Mouse (Mus musculus): ENCODE results near the gene Acvr1b. TPM values are rescaled to one million over a fixed set of nuclear protein-coding genes. Genes with fewer than 3 reads are reported as not detected.

The Acvr1b gene
- total and polyA plus RNA-seq, 3 experiments: 2.7 to 4.8 (median 2.9) TPM

DNA sequence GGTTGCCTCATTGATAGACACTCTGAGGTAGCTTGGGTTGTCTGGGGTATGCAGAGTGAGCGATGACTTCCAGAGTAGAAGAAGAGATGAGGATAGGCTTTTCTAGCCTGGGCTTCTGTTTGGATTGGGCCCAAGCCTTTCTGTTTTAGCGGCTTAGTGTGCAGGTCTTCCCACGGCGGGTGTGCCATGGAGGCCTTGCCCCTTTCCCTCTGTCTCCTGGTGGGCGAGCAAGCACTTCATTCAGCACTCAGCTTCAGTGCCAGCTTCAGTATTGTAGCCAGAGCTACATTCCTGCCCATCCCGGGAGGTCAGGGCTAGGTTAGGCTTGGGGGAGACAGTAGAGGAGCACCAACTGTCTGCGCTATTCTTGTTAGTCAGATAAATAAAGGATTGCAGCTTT lies 18.8 kb downstream of the Acvr1b start:
- Histone ChIP-seq H3K27me3 (replicated peaks) (no peaks in the 10 kb centered on the region), H3K4me3 (replicated peaks in 1 of 3; ENCODE audit: low read depth in 2 of 3, low read length in 2 of 3, poor library complexity in 1 of 3) (no peak overlapping the region), H3K9me3 (replicated peaks; ENCODE audit: low read length) (peaks cover 3% of the 10 kb centered on the region), H3K36me3 (replicated peaks in 1 of 2; ENCODE audit: control insufficient read depth in 1 of 2, insufficient read depth in 1 of 2, low read length in 1 of 2) (peaks cover 18 to 26% of the 10 kb centered on the region in 2 experiments), H3K79me2 (replicated peaks; ENCODE audit: control insufficient read depth, extremely low read depth, insufficient read depth, poor library complexity, severe bottlenecking) (no peaks in the 10 kb centered on the region), H3K9ac (ENCODE audit: insufficient read depth, low read depth) (no peak overlapping the region), H3K4me1 (ENCODE audit: control insufficient read depth in 1 of 2, insufficient read depth in 2 of 2) (peaks cover 42 to 61% of the 10 kb centered on the region in 2 experiments), H3K27ac (ENCODE audit: insufficient read depth, low read depth) (no peak overlapping the region), H3K4me2 (ENCODE audit: insufficient read depth, low read depth, poor library complexity, severe bottlenecking) (no peak overlapping the region)
- in situ Hi-C loops (cut with MboI; ENCODE audit: low pct_ligation_motif_present, low pct_unique_long_range_greater_than_20kb, low sequenced_read_pairs): no loop called here
- dilution Hi-C loops (cut with MboI; ENCODE audit: extremely low pct_ligation_motif_present, extremely low pct_unique_long_range_greater_than_20kb, low sequenced_read_pairs): no loop called here
- no peak for DNase-seq (ENCODE audit: extremely low read depth)
- TF ChIP-seq UBTF (IDR thresholded peaks at IDR 0.05; ENCODE audit: low read depth, low read length) (no peak), ZC3H11A (IDR thresholded peaks at IDR 0.05; ENCODE audit: low read depth, low read length) (no peak), TBP (conservative IDR thresholded peaks at IDR 0.05; ENCODE audit: low read depth, low read length) (no peak), JUND (conservative IDR thresholded peaks at IDR 0.05; ENCODE audit: low read depth, low read length) (no peak), MAX (IDR thresholded peaks at IDR 0.05; ENCODE audit: low read length) (no peak), ZKSCAN1 (IDR thresholded peaks at IDR 0.05; ENCODE audit: borderline replicate concordance, low read depth, low read length) (no peak), NELFE (IDR thresholded peaks at IDR 0.05; ENCODE audit: low read depth, low read length) (no peak), ELF1 (IDR thresholded peaks at IDR 0.05; ENCODE audit: low read depth, low read length) (no peak), GABPA (IDR thresholded peaks at IDR 0.05; ENCODE audit: insufficient replicate concordance, low read depth, low read length) (no peak), IRF4 (IDR thresholded peaks at IDR 0.05; ENCODE audit: low read depth, low read length) (no peak), MAFK (IDR thresholded peaks at IDR 0.05; ENCODE audit: insufficient replicate concordance, low read length) (no peak), JUN (IDR thresholded peaks at IDR 0.05; ENCODE audit: insufficient read depth, low read depth, low read length) (no peak), SIN3A (IDR thresholded peaks at IDR 0.05; ENCODE audit: low read length) (no peak)

- TF ChIP-seq ZMIZ1 (IDR thresholded peaks at IDR 0.05; ENCODE audit: low read depth, low read length) (no peak), HCFC1 (IDR thresholded peaks at IDR 0.05; ENCODE audit: low read depth, low read length) (no peak), MAFK (IDR thresholded peaks at IDR 0.05; ENCODE audit: insufficient replicate concordance, low read length) (no peak), TCF12 (IDR thresholded peaks at IDR 0.05; ENCODE audit: low read depth, low read length) (no peak), ZKSCAN1 (IDR thresholded peaks at IDR 0.05; ENCODE audit: borderline replicate concordance, low read depth, low read length) (no peak), NRF1 (IDR thresholded peaks at IDR 0.05; ENCODE audit: low read depth, low read length) (no peak), ELF1 (IDR thresholded peaks at IDR 0.05; ENCODE audit: low read depth, low read length) (no peak), RCOR1 (conservative IDR thresholded peaks at IDR 0.05; ENCODE audit: low read depth, low read length) (no peak), MEF2A (IDR thresholded peaks at IDR 0.05; ENCODE audit: borderline replicate concordance, low read depth, low read length) (no peak), MAX (IDR thresholded peaks at IDR 0.05; ENCODE audit: low read length) (no peak), IRF4 (IDR thresholded peaks at IDR 0.05; ENCODE audit: low read depth, low read length) (no peak), UBTF (IDR thresholded peaks at IDR 0.05; ENCODE audit: low read depth, low read length) (no peak)
- peaks cover 18 to 27% of the 10 kb centered on the region in 2 experiments for H3K36me3 ChIP-seq (replicated peaks in 1 of 2; ENCODE audit: control insufficient read depth in 1 of 2, insufficient read depth in 1 of 2, low read length in 1 of 2)
- DNase-seq (ENCODE audit: extremely low read depth): no peak
- no peaks in the 10 kb centered on the region for H3K27me3 ChIP-seq (replicated peaks)
- H3K9me3 ChIP-seq (replicated peaks; ENCODE audit: low read length): peaks cover 3% of the 10 kb centered on the region
- dilution Hi-C loops (cut with MboI; ENCODE audit: extremely low pct_ligation_motif_present, extremely low pct_unique_long_range_greater_than_20kb, low sequenced_read_pairs) (no loop called here), in situ Hi-C loops (cut with MboI; ENCODE audit: low pct_ligation_motif_present, low pct_unique_long_range_greater_than_20kb, low sequenced_read_pairs) (no loop called here)
- no peak overlapping the region for H3K27ac ChIP-seq (ENCODE audit: insufficient read depth, low read depth)
- peaks cover 39 to 60% of the 10 kb centered on the region in 2 experiments for H3K4me1 ChIP-seq (ENCODE audit: control insufficient read depth in 1 of 2, insufficient read depth in 2 of 2)
- H3K4me3 ChIP-seq (replicated peaks in 1 of 3; ENCODE audit: low read depth in 2 of 3, low read length in 2 of 3, poor library complexity in 1 of 3): no peak overlapping the region
- H3K4me2 ChIP-seq (ENCODE audit: insufficient read depth, low read depth, poor library complexity, severe bottlenecking): no peak overlapping the region
- H3K79me2 ChIP-seq (replicated peaks; ENCODE audit: control insufficient read depth, extremely low read depth, insufficient read depth, poor library complexity, severe bottlenecking): no peaks in the 10 kb centered on the region
- no peak overlapping the region for H3K9ac ChIP-seq (ENCODE audit: insufficient read depth, low read depth)
Measured at GRCm38 (mm10) chr15:101193971-101194370, 20.1 kb downstream of the Acvr1b start.
